Mouse (Mus musculus) MEL (cell line): ENCODE measurements around the gene Tmem167b. TPM values are rescaled to one million over a fixed set of nuclear protein-coding genes. Genes with fewer than 3 reads are reported as not detected.
A peak's percentile ranks its signal among the peaks of the same experiment; 100 is the strongest.

Experiments
- DNase-seq: peaks from one replicate; pipeline ENCODE4 v3.0.0; 2011; ENCODE audit warnings: low read depth, low spot score
- H3K27ac ChIP-seq: 2 replicates; pipeline ENCODE4 v1.5.1; 2012; ENCODE audit warnings: low read depth, mild to moderate bottlenecking, control low read depth, low read length, moderate library complexity; ENCODE audit not compliant: control insufficient read depth
- H3K27me3 ChIP-seq, 2 experiments: fragments of 150-350 bp in 1 of 2; sonication (generic) in 1 of 2; 2 replicates each; pipeline ENCODE4 v1.6.1; 2012; ENCODE audit warnings: low read length in 2 of 2, mild to moderate bottlenecking in 2 of 2, improper control_type of control experiment in 1 of 2, moderate library complexity in 1 of 2; ENCODE audit not compliant: insufficient read depth in 2 of 2, control insufficient read depth in 1 of 2
- H3K36me3 ChIP-seq, 2 experiments: 2 replicates each; pipeline ENCODE4 v1.6.1; 2012 to 2014; ENCODE audit warnings: low read length in 2 of 2, improper control_type of control experiment in 1 of 2, inconsistent platforms in 1 of 2, mild to moderate bottlenecking in 1 of 2; ENCODE audit not compliant: insufficient read depth in 2 of 2, control insufficient read depth in 1 of 2
- H3K4me1 ChIP-seq, 2 experiments: fragments of 150-350 bp in 1 of 2; sonication (generic) in 1 of 2; 2 replicates each; pipeline ENCODE4 v1.6.1; 2012; ENCODE audit warnings: low read length in 2 of 2, improper control_type of control experiment in 1 of 2, mild to moderate bottlenecking in 1 of 2; ENCODE audit not compliant: insufficient read depth in 2 of 2, control insufficient read depth in 1 of 2
- H3K4me3 ChIP-seq, 2 experiments: fragments of 150-350 bp in 1 of 2; sonication (generic) in 1 of 2; 2 replicates each; pipeline ENCODE4 v1.5.1; 2012; ENCODE audit warnings: low read depth in 2 of 2, low read length in 2 of 2, mild to moderate bottlenecking in 2 of 2, moderate library complexity in 2 of 2, control low read depth in 1 of 2, improper control_type of control experiment in 1 of 2; ENCODE audit not compliant: control insufficient read depth in 1 of 2, insufficient read depth in 1 of 2
- H3K79me2 ChIP-seq: 2 replicates; pipeline ENCODE4 v1.6.1; 2012; ENCODE audit warnings: mild to moderate bottlenecking, low read length, moderate library complexity; ENCODE audit not compliant: control insufficient read depth, poor library complexity, insufficient read depth
- H3K9ac ChIP-seq: 2 replicates; pipeline ENCODE4 v1.6.1; 2012; ENCODE audit warnings: low read depth, mild to moderate bottlenecking, control low read depth, low read length, moderate library complexity; ENCODE audit not compliant: control insufficient read depth, poor library complexity, severe bottlenecking
- H3K9me3 ChIP-seq: fragments of 150-350 bp; sonication (generic); replicated peaks from 2 replicates; pipeline ENCODE4 v1.6.1; 2012; ENCODE audit warnings: mild to moderate bottlenecking, low read length, improper control_type of control experiment, moderate library complexity; ENCODE audit not compliant: insufficient read depth
- BHLHE40 ChIP-seq: IDR thresholded peaks from 2 replicates; pipeline ENCODE4 v1.6.1; 2012; ENCODE audit warnings: low read depth, mild to moderate bottlenecking, inconsistent platforms, low read length, improper control_type of control experiment, borderline replicate concordance
- CHD1 ChIP-seq: IDR thresholded peaks from 2 replicates; pipeline ENCODE4 v1.6.1; 2012; ENCODE audit warnings: low read depth, mild to moderate bottlenecking, inconsistent platforms, low read length, improper control_type of control experiment
- CHD2 ChIP-seq: IDR thresholded peaks from 2 replicates; pipeline ENCODE4 v1.6.1; 2011; ENCODE audit warnings: low read length, improper control_type of control experiment
- CTCF ChIP-seq, 3 experiments: IDR thresholded peaks in 2 of 3; conservative IDR thresholded peaks in 1 of 3; 2 replicates each; pipeline ENCODE4 v1.5.1; 2011 to 2012; ENCODE audit warnings: low read length in 3 of 3, low read depth in 2 of 3, mild to moderate bottlenecking in 2 of 3, improper control_type of control experiment in 1 of 3, inconsistent platforms in 1 of 3, mixed read lengths in 1 of 3, moderate library complexity in 1 of 3; ENCODE audit not compliant: control insufficient read depth in 1 of 3, insufficient read depth in 1 of 3, poor library complexity in 1 of 3, severe bottlenecking in 1 of 3
- ETS1 ChIP-seq: IDR thresholded peaks from 2 replicates; pipeline ENCODE4 v1.6.1; 2012; ENCODE audit warnings: low read depth, mild to moderate bottlenecking, inconsistent platforms, low read length, improper control_type of control experiment, moderate library complexity
- MAFK ChIP-seq: IDR thresholded peaks from 2 replicates; pipeline ENCODE4 v1.6.1; 2011; ENCODE audit warnings: low read depth, mild to moderate bottlenecking, low read length, improper control_type of control experiment, borderline replicate concordance
- MAX ChIP-seq: IDR thresholded peaks from 2 replicates; pipeline ENCODE4 v1.6.1; 2011; ENCODE audit warnings: low read length, improper control_type of control experiment
- MAZ ChIP-seq: IDR thresholded peaks from 2 replicates; pipeline ENCODE4 v1.6.1; 2012; ENCODE audit warnings: low read depth, mild to moderate bottlenecking, inconsistent platforms, low read length, improper control_type of control experiment
- MXI1 ChIP-seq: IDR thresholded peaks from 2 replicates; pipeline ENCODE4 v1.6.1; 2011; ENCODE audit warnings: mild to moderate bottlenecking, low read depth, low read length, improper control_type of control experiment
- MYB ChIP-seq: IDR thresholded peaks from 2 replicates; pipeline ENCODE4 v1.6.1; 2011; ENCODE audit warnings: mild to moderate bottlenecking, low read depth, low read length, improper control_type of control experiment
- POLR2AphosphoS2 ChIP-seq: IDR thresholded peaks from 2 replicates; pipeline ENCODE4 v1.6.1; 2011; ENCODE audit warnings: low read length, improper control_type of control experiment
- POLR2AphosphoS5 ChIP-seq: IDR thresholded peaks from 2 replicates; pipeline ENCODE4 v1.6.1; 2012; ENCODE audit warnings: low read depth, borderline replicate concordance, mild to moderate bottlenecking, inconsistent platforms, low read length, moderate library complexity, mixed read lengths
- RAD21 ChIP-seq: IDR thresholded peaks from 2 replicates; pipeline ENCODE4 v1.6.1; 2011; ENCODE audit warnings: mild to moderate bottlenecking, low read depth, low read length, improper control_type of control experiment
- SIN3A ChIP-seq: IDR thresholded peaks from 2 replicates; pipeline ENCODE4 v1.6.1; 2012; ENCODE audit warnings: low read length, improper control_type of control experiment, inconsistent platforms
- SMC3 ChIP-seq: IDR thresholded peaks from 2 replicates; pipeline ENCODE4 v1.6.1; 2011; ENCODE audit warnings: low read depth, low read length, improper control_type of control experiment
- TAL1 ChIP-seq: IDR thresholded peaks from 2 replicates; pipeline ENCODE4 v1.6.1; 2012; ENCODE audit warnings: mild to moderate bottlenecking, inconsistent platforms, low read length, moderate library complexity, mixed read lengths
- TCF12 ChIP-seq: IDR thresholded peaks from 2 replicates; pipeline ENCODE4 v1.6.1; 2014; ENCODE audit warnings: low read depth, mild to moderate bottlenecking, inconsistent platforms, low read length, improper control_type of control experiment, moderate library complexity
- USF1 ChIP-seq: IDR thresholded peaks from 2 replicates; pipeline ENCODE4 v1.6.1; 2014; ENCODE audit warnings: low read depth, mild to moderate bottlenecking, inconsistent platforms, low read length, improper control_type of control experiment, moderate library complexity
- USF2 ChIP-seq, 2 experiments: IDR thresholded peaks; 2 replicates each; pipeline ENCODE4 v1.6.1; 2011 to 2012; ENCODE audit warnings: improper control_type of control experiment in 2 of 2, low read length in 2 of 2, borderline replicate concordance in 1 of 2, inconsistent platforms in 1 of 2, low read depth in 1 of 2, mild to moderate bottlenecking in 1 of 2; ENCODE audit not compliant: insufficient read depth in 1 of 2
- ZMIZ1 ChIP-seq: IDR thresholded peaks from 2 replicates; pipeline ENCODE4 v1.6.1; 2012; ENCODE audit warnings: low read depth, mild to moderate bottlenecking, inconsistent platforms, low read length, improper control_type of control experiment, moderate library complexity
- ZNF384 ChIP-seq: IDR thresholded peaks from 2 replicates; pipeline ENCODE4 v1.6.1; 2012; ENCODE audit warnings: low read depth, mild to moderate bottlenecking, inconsistent platforms, low read length, improper control_type of control experiment
- polyA plus RNA-seq, 2 experiments: library from polyadenylated mRNA; stranded (reverse) in 1 of 2; unstranded in 1 of 2; fragments of >175 nt in 1 of 2; fragments of >200 nt in 1 of 2; gene quantifications; 2 replicates each; pipeline versions ENCODE4 v1.2.1 to v1.2.4; 2012; ENCODE audit warnings: low replicate concordance in 2 of 2, low read depth in 1 of 2; ENCODE audit not compliant: insufficient read length in 2 of 2, insufficient read depth in 1 of 2, missing spikeins in 1 of 2
- total RNA-seq: library from RNA; depleted of rRNA; stranded (reverse); fragments of 300-350 nt; gene quantifications from 2 replicates; pipeline ENCODE4 v1.2.3, GENCODE M21; 2012

Tmem167b gene
- total and polyA plus RNA-seq, 3 experiments: 15.9 to 20.8 TPM; not detected in 1

DNA sequence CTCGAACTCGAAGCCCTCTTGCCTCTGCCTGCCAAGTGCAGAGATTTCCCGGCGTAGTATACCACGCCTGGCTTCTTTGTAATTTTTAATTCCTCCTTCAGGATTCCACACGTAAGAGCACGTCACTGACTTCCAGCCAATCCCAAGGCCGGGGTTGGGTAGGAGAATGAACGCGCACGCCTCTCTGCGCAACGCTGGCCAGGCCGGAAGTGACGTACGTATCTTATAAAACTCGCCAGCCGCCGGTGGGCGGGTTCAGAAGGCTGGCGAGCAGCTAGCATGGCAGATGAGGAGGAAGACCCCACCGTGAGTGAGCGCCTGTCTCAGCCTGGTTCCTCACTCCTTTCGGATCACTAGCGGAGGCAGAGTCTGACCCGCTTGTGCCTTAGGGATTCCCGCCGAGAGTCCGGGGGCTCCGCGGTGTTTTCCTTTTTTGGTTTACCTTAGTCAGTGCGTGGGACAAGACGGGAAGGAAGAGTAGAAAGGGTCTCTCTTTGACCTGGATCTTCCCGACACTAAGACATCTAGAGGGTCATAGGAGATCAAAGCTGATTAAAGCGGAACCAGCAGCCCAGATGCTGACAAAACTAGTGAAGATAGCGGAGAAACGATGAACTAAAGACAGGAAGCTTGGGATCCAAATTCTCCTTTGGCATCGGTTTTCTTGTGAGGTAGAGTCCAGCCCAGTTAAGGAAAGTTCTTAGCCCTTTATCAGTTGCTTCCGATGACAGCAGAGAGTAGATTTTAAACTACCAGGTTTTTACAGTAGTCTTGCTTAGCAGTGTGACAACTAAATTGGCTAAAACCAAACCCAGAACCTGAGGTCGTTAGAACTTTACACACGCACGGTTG is 9.4 kb upstream of the Tmem167b start, which contains the start of gene Taf13 (continued):
- TF ChIP-seq MAFK (0 out of 2 replicates have a peak, but pooled peaks have one; percentile 13), ZNF384 (no peak), TAL1 (no peak), POLR2AphosphoS5 (peak; percentile 92; the same call in 1 of the 2 replicates), MAZ (peak; percentile 48; the same call in 1 of the 2 replicates), CTCF (IDR thresholded peaks at IDR 0.05 in 2 of 3, conservative IDR thresholded peaks at IDR 0.05 in 1 of 3; ENCODE audit: control insufficient read depth in 1 of 3, insufficient read depth in 1 of 3, low read depth in 2 of 3, low read length in 3 of 3, poor library complexity in 1 of 3, severe bottlenecking in 1 of 3) (no peak), TCF12 (peak; percentile 66), SIN3A (peak; percentile 77), RAD21 (no peak), SMC3 (no peak), USF2 (IDR thresholded peaks at IDR 0.05; ENCODE audit: borderline replicate concordance in 1 of 2, insufficient read depth in 1 of 2, low read depth in 1 of 2, low read length in 2 of 2) (no peak), CHD1 (no peak), ZMIZ1 (peak; percentile 99), MYB (no peak), ETS1 (peak; percentile 65), MAX (peak; percentile 57), BHLHE40 (0 out of 2 replicates have a peak, but pooled peaks have one; percentile 17), USF1 (no peak), CHD2 (no peak), MXI1 (peak; percentile 87), POLR2AphosphoS2 (peak; percentile 99)

DNA sequence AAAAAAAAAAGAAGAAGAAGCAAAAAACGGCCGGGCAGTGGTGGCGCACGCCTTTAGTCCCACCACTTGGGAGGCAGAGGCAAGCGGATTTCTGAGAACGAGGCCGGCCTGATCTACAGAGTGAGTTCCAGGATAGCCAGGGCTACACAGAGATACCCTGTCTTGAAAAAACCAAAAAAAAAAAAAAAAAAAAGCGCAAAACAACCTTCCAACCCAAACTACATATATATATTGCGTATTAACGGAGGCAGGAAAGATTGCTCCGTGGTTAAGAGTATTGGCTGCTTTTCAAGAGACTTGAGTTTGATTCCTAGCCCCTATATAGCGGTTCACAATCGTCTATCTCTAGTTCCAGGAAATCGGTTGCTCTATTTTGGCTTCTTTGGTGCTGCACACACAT is 8.5 kb upstream of the Tmem167b start:
- Histone ChIP-seq H3K9me3 (no peaks in the 10 kb centered on the region), H3K4me1 (peaks cover 2 to 7% of the 10 kb centered on the region in 2 experiments), H3K36me3 (peaks cover 0 to 8% of the 10 kb centered on the region in 2 experiments; a peak in 2 of 4 replicates), H3K79me2 (peaks cover 1% of the 10 kb centered on the region), H3K9ac (peak overlapping the region; percentile 31; the same call in 1 of the 2 replicates), H3K4me3 (peak overlapping the region; percentile 20 to 66), H3K27ac (no peak overlapping the region), H3K27me3 (peaks cover 3 to 4% of the 10 kb centered on the region in 2 experiments; a peak in 3 of 4 replicates)
- TF ChIP-seq ETS1 (no peak), TAL1 (no peak), ZNF384 (peak; percentile 65)
- DNase-seq: no peak
